Comparison of ENCODE assay signal across 7 mouse cellular contexts in genomic region chrX:103822271-103822811, GRCm38 (mm10). TPM values are rescaled to one million over a fixed set of nuclear protein-coding genes. Genes with fewer than 3 reads are reported as not detected.
DNase-seq lines count a peak whose midpoint lies in the region; ATAC-seq and TF ChIP-seq lines count a peak whose summit lies in the region.

No protein-coding gene starts in this region.

- no peaks in the 10 kb centered on the region; the same call in 1 of the 2 replicates for H3K4me1 ChIP-seq in forebrain, embryonic 11.5 days (replicated peaks; ENCODE audit: control insufficient read depth, insufficient read depth, low read length)
- no peaks in the 10 kb centered on the region for H3K4me1 ChIP-seq in hindbrain, embryonic 11.5 days (replicated peaks; ENCODE audit: control insufficient read depth, insufficient read depth, low read length)
- H3K4me1 ChIP-seq in limb, embryonic 14.5 days (ENCODE audit: control insufficient read depth, insufficient read depth, low read length) = peaks cover 4% of the 10 kb centered on the region
- H3K4me1 ChIP-seq in midbrain, postnatal 0 days (ENCODE audit: insufficient read depth, low read length) = no peaks in the 10 kb centered on the region

- peak overlapping the region; percentile 31; the same call in 1 of the 2 replicates for H3K27ac ChIP-seq in forebrain, embryonic 11.5 days (ENCODE audit: low read depth, low read length)
- peak overlapping the region; percentile 36; the same call in 1 of the 2 replicates for H3K27ac ChIP-seq in hindbrain, embryonic 11.5 days (ENCODE audit: low read depth, low read length)
- H3K27ac ChIP-seq in limb, embryonic 14.5 days (replicated peaks; ENCODE audit: low read depth, low read length) = peak overlapping the region; percentile 90
- H3K27ac ChIP-seq in midbrain, postnatal 0 days (ENCODE audit: low read depth, low read length) = peak overlapping the region; percentile 69

- no peaks in the 10 kb centered on the region for H3K36me3 ChIP-seq in forebrain, embryonic 11.5 days (ENCODE audit: control insufficient read depth, insufficient read depth, low read length)
- H3K36me3 ChIP-seq in hindbrain, embryonic 11.5 days (ENCODE audit: control insufficient read depth, insufficient read depth, low read length) = no peaks in the 10 kb centered on the region
- no peaks in the 10 kb centered on the region for H3K36me3 ChIP-seq in limb, embryonic 14.5 days (ENCODE audit: control insufficient read depth, insufficient read depth, low read length)
- no peaks in the 10 kb centered on the region for H3K36me3 ChIP-seq in midbrain, postnatal 0 days (ENCODE audit: insufficient read depth, low read length)

- no peak for TF ChIP-seq POLR2A in limb, embryonic 14.5 days (IDR thresholded peaks at IDR 0.05; ENCODE audit: borderline replicate concordance, extremely low read depth, insufficient read depth, insufficient read length)

- no peaks in the 10 kb centered on the region for H3K9me3 ChIP-seq in forebrain, embryonic 11.5 days (ENCODE audit: control insufficient read depth, low read length)
- H3K9me3 ChIP-seq in hindbrain, embryonic 11.5 days (ENCODE audit: control insufficient read depth, low read length) = no peaks in the 10 kb centered on the region
- H3K9me3 ChIP-seq in limb, embryonic 14.5 days (ENCODE audit: control insufficient read depth, low read length) = no peaks in the 10 kb centered on the region
- H3K9me3 ChIP-seq in midbrain, postnatal 0 days (ENCODE audit: low read length) = no peaks in the 10 kb centered on the region

- peaks cover 59% of the 10 kb centered on the region for H3K27me3 ChIP-seq in forebrain, embryonic 11.5 days (ENCODE audit: control insufficient read depth, insufficient read depth, low read length)
- H3K27me3 ChIP-seq in hindbrain, embryonic 11.5 days (ENCODE audit: control insufficient read depth, insufficient read depth, low read length) = peaks cover 43% of the 10 kb centered on the region
- H3K27me3 ChIP-seq in limb, embryonic 14.5 days (ENCODE audit: control insufficient read depth, insufficient read depth, low read length) = no peaks in the 10 kb centered on the region
- peaks cover 25% of the 10 kb centered on the region; the same call in 1 of the 2 replicates for H3K27me3 ChIP-seq in midbrain, postnatal 0 days (ENCODE audit: insufficient read depth, low read length)

- H3K4me2 ChIP-seq in forebrain, embryonic 11.5 days (ENCODE audit: low read depth, low read length, severe bottlenecking) = peak overlapping the region; percentile 71
- peak overlapping the region; percentile 74 for H3K4me2 ChIP-seq in hindbrain, embryonic 11.5 days (replicated peaks; ENCODE audit: low read depth, low read length)
- peak overlapping the region; percentile 65 for H3K4me2 ChIP-seq in limb, embryonic 14.5 days (replicated peaks; ENCODE audit: low read depth, low read length, severe bottlenecking)
- peak overlapping the region; percentile 71 for H3K4me2 ChIP-seq in midbrain, postnatal 0 days (ENCODE audit: low read depth, low read length, poor library complexity, severe bottlenecking)

- 15% methylated on average over 17 of the region's 20 CpGs for WGBS in forebrain, embryonic 11.5 days
- 23% methylated on average over 17 of the region's 20 CpGs for WGBS in hindbrain, embryonic 11.5 days
- WGBS in limb, embryonic 14.5 days = 12% methylated on average over 19 of the region's 20 CpGs
- 21% methylated on average over 11 of the region's 20 CpGs for WGBS in midbrain, postnatal 0 days

- TF ChIP-seq CTCF in midbrain, postnatal 0 days (IDR thresholded peaks at IDR 0.05) = no peak

- H3K9ac ChIP-seq in forebrain, embryonic 11.5 days (ENCODE audit: low read length) = peak overlapping the region; percentile 50
- peak overlapping the region; percentile 34 for H3K9ac ChIP-seq in hindbrain, embryonic 11.5 days (ENCODE audit: low read depth, low read length)
- H3K9ac ChIP-seq in limb, embryonic 14.5 days (ENCODE audit: low read depth, low read length, severe bottlenecking) = peak overlapping the region; percentile 57
- peak overlapping the region; percentile 44 for H3K9ac ChIP-seq in midbrain, postnatal 0 days (replicated peaks; ENCODE audit: low read length, poor library complexity, severe bottlenecking)

- DNase-seq in ZHBTc4 (ENCODE audit: low read depth, low spot score) = peak; percentile 12
- DNase-seq in brain, adult 2 months (ENCODE audit: low read depth, low spot score) = peak; percentile 17
- DNase-seq in forebrain, embryonic 11.5 days (ENCODE audit: low spot score) = peak; percentile 64
- DNase-seq in hindbrain, embryonic 11.5 days (ENCODE audit: low spot score) = peak; percentile 41
- DNase-seq in limb, embryonic 14.5 days (ENCODE audit: low spot score) = peak; percentile 32
- peak; percentile 17 for DNase-seq in midbrain, postnatal 0 days (ENCODE audit: low spot score)
- DNase-seq in left cerebral cortex, adult 8-10 months (ENCODE audit: low spot score in 2 of 2) = no peak

- H3K4me3 ChIP-seq in forebrain, embryonic 11.5 days (ENCODE audit: low read depth, low read length) = peak overlapping the region; percentile 44
- H3K4me3 ChIP-seq in hindbrain, embryonic 11.5 days (ENCODE audit: low read depth, low read length) = peak overlapping the region; percentile 42
- peak overlapping the region; percentile 53 for H3K4me3 ChIP-seq in limb, embryonic 14.5 days (replicated peaks; ENCODE audit: low read length)
- peak overlapping the region; percentile 55 for H3K4me3 ChIP-seq in midbrain, postnatal 0 days (ENCODE audit: low read depth, low read length)

- ATAC-seq in forebrain, embryonic 11.5 days (replicated peaks; ENCODE audit: low FRiP score) = peak; percentile 68
- peak; percentile 71 for ATAC-seq in hindbrain, embryonic 11.5 days (ENCODE audit: low FRiP score)
- ATAC-seq in limb, embryonic 14.5 days (ENCODE audit: low FRiP score, low read depth) = peak; percentile 60
- ATAC-seq in midbrain, postnatal 0 days (ENCODE audit: low FRiP score) = peak; percentile 48

RNA-seq across cellular contexts. Expression of gene Slc16a2, which starts 0.6 kb away (rescaled TPM):
- 19.1 and 20.1 TPM in 2 replicates for polyA plus RNA-seq in forebrain, embryonic 11.5 days (2014; fragmentation: Nextera tagmentation; extraction: Ambion mirVana)
- polyA plus RNA-seq in hindbrain, embryonic 11.5 days (2014; fragmentation: Nextera tagmentation; extraction: Ambion mirVana) = 12.7 and 14.7 TPM in 2 replicates
- polyA plus RNA-seq in limb, embryonic 14.5 days (2012; rRNA removed) = 44.1 and 70.7 TPM in 2 replicates
- polyA plus RNA-seq in limb, embryonic 14.5 days (2014; fragmentation: Nextera tagmentation; extraction: Ambion mirVana) = 49.6 and 53.3 TPM in 2 replicates
- total RNA-seq in midbrain, postnatal 0 days (2014; rRNA removed) = 42.4 and 48.4 TPM in 2 replicates
- polyA plus RNA-seq in midbrain, postnatal 0 days (2015; fragmentation: Nextera tagmentation; extraction: Ambion mirVana) = 25.3 and 25.9 TPM in 2 replicates
- total RNA-seq in left cerebral cortex, adult 8-10 months (2022) = 10 to 100 TPM; 27.4 to 30.3 (median 28.8) TPM

Comparison
In these comparisons a context has a peak if more than half of its experiments do, and no peak if none do; other contexts are left out.
1. DNase-seq: peak in ZHBTc4 (single experiment), brain, adult 2 months (single experiment), forebrain, embryonic 11.5 days (single experiment), hindbrain, embryonic 11.5 days (single experiment), limb, embryonic 14.5 days (single experiment) and midbrain, postnatal 0 days (single experiment); none in left cerebral cortex, adult 8-10 months (0 of 2).
2. H3K27ac ChIP-seq: peak in every context shown above with its lines; median percentile 90 in limb, embryonic 14.5 days; 69 in midbrain, postnatal 0 days; 36 in hindbrain, embryonic 11.5 days; 31 in forebrain, embryonic 11.5 days.
3. Peak in every context shown above with its lines, with median percentiles within 50 percentile points of each other: ATAC-seq, H3K4me2 ChIP-seq, H3K4me3 ChIP-seq and H3K9ac ChIP-seq.